Mouse (Mus musculus): ENCODE results near the gene Ppih. TPM values are rescaled to one million over a fixed set of nuclear protein-coding genes. Genes with fewer than 3 reads are reported as not detected.
A peak's percentile ranks its signal among the peaks of the same experiment; 100 is the strongest.

Ppih gene
- total RNA-seq, 1 experiment: 127 TPM

GRCm38 (mm10) chr4:119274627-119275026, 45.7 kb downstream of the Ppih start:
- H3K36me3 ChIP-seq (ENCODE audit: control insufficient read depth, insufficient read depth, low read length, poor library complexity, severe bottlenecking): peaks cover 35% of the 10 kb centered on the region
- DNase-seq (ENCODE audit: low read depth, low spot score): no peak
- in situ Hi-C loops (cut with MboI; ENCODE audit: low sequenced_read_pairs in 2 of 2, unreplicated experiment in 2 of 2): no loop called here

GRCm38 (mm10) chr4:119266606-119267005, 53.7 kb downstream of the Ppih start:
- no peak overlapping the region for H3K27ac ChIP-seq (ENCODE audit: insufficient read depth, low read depth, low read length, poor library complexity, severe bottlenecking)
- H3K4me3 ChIP-seq (ENCODE audit: insufficient read depth in 1 of 2, low read depth in 1 of 2, low read length in 2 of 2, poor library complexity in 1 of 2, severe bottlenecking in 1 of 2): no peak overlapping the region
- DNase-seq (ENCODE audit: low read depth, low spot score): no peak
- H3K9ac ChIP-seq (ENCODE audit: insufficient read depth, low read depth, low read length, poor library complexity, severe bottlenecking): no peak overlapping the region
- H3K36me3 ChIP-seq (ENCODE audit: control insufficient read depth, insufficient read depth, low read length, poor library complexity, severe bottlenecking): peaks cover 6% of the 10 kb centered on the region; the same call in 1 of the 2 replicates
- in situ Hi-C loops (cut with MboI; ENCODE audit: low sequenced_read_pairs in 2 of 2, unreplicated experiment in 2 of 2): no loop called here
- no peaks in the 10 kb centered on the region for H3K9me3 ChIP-seq (ENCODE audit: control insufficient read depth, insufficient read depth, low read depth, low read length)
- peaks cover 0 to 2% of the 10 kb centered on the region in 2 experiments; a peak in 1 of 4 replicates for H3K4me1 ChIP-seq (ENCODE audit: control insufficient read depth in 2 of 2, insufficient read depth in 2 of 2, low read length in 2 of 2, poor library complexity in 1 of 2)
- no peak for TF ChIP-seq ZC3H11A (IDR thresholded peaks at IDR 0.05; ENCODE audit: borderline replicate concordance, low read depth, low read length)
- no peak for TF ChIP-seq ZNF384 (IDR thresholded peaks at IDR 0.05; ENCODE audit: low read depth, low read length)
- TF ChIP-seq HCFC1 (IDR thresholded peaks at IDR 0.05; ENCODE audit: borderline replicate concordance, insufficient read depth, low read length): no peak
- TF ChIP-seq CHD2 (IDR thresholded peaks at IDR 0.05; ENCODE audit: low read depth, low read length): no peak
- TF ChIP-seq MAFK (IDR thresholded peaks at IDR 0.05; ENCODE audit: insufficient read depth, low read depth, low read length): no peak

More at GRCm38 (mm10) chr4:119274627-119275026, 45.7 kb downstream of the Ppih start:
- H3K9ac ChIP-seq (ENCODE audit: insufficient read depth, low read depth, low read length, poor library complexity, severe bottlenecking): no peak overlapping the region
- H3K27ac ChIP-seq (ENCODE audit: insufficient read depth, low read depth, low read length, poor library complexity, severe bottlenecking): no peak overlapping the region
- TF ChIP-seq CHD2 (IDR thresholded peaks at IDR 0.05; ENCODE audit: low read depth, low read length) (no peak), HCFC1 (IDR thresholded peaks at IDR 0.05; ENCODE audit: borderline replicate concordance, insufficient read depth, low read length) (no peak), ZNF384 (IDR thresholded peaks at IDR 0.05; ENCODE audit: low read depth, low read length) (no peak), ZC3H11A (IDR thresholded peaks at IDR 0.05; ENCODE audit: borderline replicate concordance, low read depth, low read length) (no peak), MAFK (IDR thresholded peaks at IDR 0.05; ENCODE audit: insufficient read depth, low read depth, low read length) (no peak)
- no peak overlapping the region for H3K4me3 ChIP-seq (ENCODE audit: insufficient read depth in 1 of 2, low read depth in 1 of 2, low read length in 2 of 2, poor library complexity in 1 of 2, severe bottlenecking in 1 of 2)
- no peaks in the 10 kb centered on the region for H3K9me3 ChIP-seq (ENCODE audit: control insufficient read depth, insufficient read depth, low read depth, low read length)
- no peaks in the 10 kb centered on the region for H3K4me1 ChIP-seq (ENCODE audit: control insufficient read depth in 2 of 2, insufficient read depth in 2 of 2, low read length in 2 of 2, poor library complexity in 1 of 2)

- DNase-seq (ENCODE audit: low read depth, low spot score): no peak
- Histone ChIP-seq H3K4me3 (ENCODE audit: insufficient read depth in 1 of 2, low read depth in 1 of 2, low read length in 2 of 2, poor library complexity in 1 of 2, severe bottlenecking in 1 of 2) (no peak overlapping the region), H3K9me3 (ENCODE audit: control insufficient read depth, insufficient read depth, low read depth, low read length) (no peaks in the 10 kb centered on the region), H3K27ac (ENCODE audit: insufficient read depth, low read depth, low read length, poor library complexity, severe bottlenecking) (no peak overlapping the region), H3K9ac (ENCODE audit: insufficient read depth, low read depth, low read length, poor library complexity, severe bottlenecking) (no peak overlapping the region), H3K36me3 (ENCODE audit: control insufficient read depth, insufficient read depth, low read length, poor library complexity, severe bottlenecking) (no peaks in the 10 kb centered on the region), H3K4me1 (ENCODE audit: control insufficient read depth in 2 of 2, insufficient read depth in 2 of 2, low read length in 2 of 2, poor library complexity in 1 of 2) (peaks cover 0 to 14% of the 10 kb centered on the region in 2 experiments; a peak in 1 of 4 replicates)
- in situ Hi-C loops (cut with MboI; ENCODE audit: low sequenced_read_pairs in 2 of 2, unreplicated experiment in 2 of 2): no loop called here
- TF ChIP-seq ZC3H11A (IDR thresholded peaks at IDR 0.05; ENCODE audit: borderline replicate concordance, low read depth, low read length) (no peak), HCFC1 (IDR thresholded peaks at IDR 0.05; ENCODE audit: borderline replicate concordance, insufficient read depth, low read length) (no peak), CHD2 (IDR thresholded peaks at IDR 0.05; ENCODE audit: low read depth, low read length) (no peak), ZNF384 (IDR thresholded peaks at IDR 0.05; ENCODE audit: low read depth, low read length) (no peak), MAFK (IDR thresholded peaks at IDR 0.05; ENCODE audit: insufficient read depth, low read depth, low read length) (no peak)
Measured at GRCm38 (mm10) chr4:119263459-119263858, 56.9 kb downstream of the Ppih start.

GRCm38 (mm10) chr4:119262483-119262882, 57.9 kb downstream of the Ppih start:
- H3K27ac ChIP-seq (ENCODE audit: insufficient read depth, low read depth, low read length, poor library complexity, severe bottlenecking): no peak overlapping the region
- no peak overlapping the region for H3K9ac ChIP-seq (ENCODE audit: insufficient read depth, low read depth, low read length, poor library complexity, severe bottlenecking)
- H3K36me3 ChIP-seq (ENCODE audit: control insufficient read depth, insufficient read depth, low read length, poor library complexity, severe bottlenecking): no peaks in the 10 kb centered on the region
- no peaks in the 10 kb centered on the region for H3K9me3 ChIP-seq (ENCODE audit: control insufficient read depth, insufficient read depth, low read depth, low read length)
- in situ Hi-C loops (cut with MboI; ENCODE audit: low sequenced_read_pairs in 2 of 2, unreplicated experiment in 2 of 2): no loop called here
- TF ChIP-seq ZNF384 (IDR thresholded peaks at IDR 0.05; ENCODE audit: low read depth, low read length) (peak; percentile 29; the same call in 1 of the 2 replicates), CHD2 (IDR thresholded peaks at IDR 0.05; ENCODE audit: low read depth, low read length) (no peak)
- no peak for DNase-seq (ENCODE audit: low read depth, low spot score)
- H3K4me3 ChIP-seq (ENCODE audit: insufficient read depth in 1 of 2, low read depth in 1 of 2, low read length in 2 of 2, poor library complexity in 1 of 2, severe bottlenecking in 1 of 2): no peak overlapping the region
- peaks cover 0 to 14% of the 10 kb centered on the region in 2 experiments; a peak in 1 of 4 replicates for H3K4me1 ChIP-seq (ENCODE audit: control insufficient read depth in 2 of 2, insufficient read depth in 2 of 2, low read length in 2 of 2, poor library complexity in 1 of 2)
